Mouse (Mus musculus) ovary, adult 18-20 months (tissue): Measurements from ENCODE around the gene Hoxc5.

Source experiments
- DNase-seq: peaks from one replicate; pipeline ENCODE4 v3.0.0; 2022; ENCODE audit warnings: low spot score, mixed read lengths

Gene Hoxc5

DNA sequence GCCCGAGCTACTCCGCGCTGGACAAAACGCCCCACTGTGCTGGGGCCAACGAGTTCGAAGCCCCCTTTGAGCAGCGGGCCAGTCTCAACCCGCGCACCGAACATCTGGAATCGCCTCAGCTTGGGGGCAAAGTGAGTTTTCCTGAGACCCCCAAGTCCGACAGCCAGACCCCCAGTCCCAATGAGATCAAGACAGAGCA is at the start of gene Hoxc5:
TSS of gene Hoxc5 (plus strand) at position 132 of the 199 bp plus-strand sequence.
- DNase-seq = no peak

DNA sequence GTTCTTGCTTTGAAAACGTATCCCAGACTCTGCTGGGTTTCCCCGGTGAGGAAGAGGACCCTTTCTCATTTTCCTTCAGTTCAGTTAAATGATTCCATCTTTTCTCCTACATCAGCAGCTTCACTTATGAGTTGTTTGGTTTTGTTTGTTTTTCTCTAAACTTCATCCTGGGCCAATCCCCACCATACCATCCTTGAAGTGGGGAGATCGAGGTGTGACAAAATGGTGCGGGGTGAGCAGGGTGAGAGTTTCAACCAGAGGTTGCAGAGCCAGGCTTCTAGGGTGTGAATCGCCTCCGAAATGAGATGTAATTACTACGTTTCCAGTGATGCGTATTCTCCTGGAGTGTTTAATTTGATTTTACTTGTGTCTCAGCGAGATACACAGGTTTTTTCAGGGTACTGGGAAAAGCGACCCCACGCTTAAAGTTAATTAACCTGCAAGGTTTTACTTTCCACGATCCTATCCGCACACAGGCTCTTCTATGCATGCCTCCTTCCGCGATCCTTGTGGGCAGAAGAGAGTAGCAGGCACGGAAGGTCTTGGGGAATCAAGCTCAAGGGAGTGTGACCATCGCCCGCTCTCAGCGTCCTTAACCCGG is 49.2 kb upstream of the Hoxc5 start:
- no peak for DNase-seq

DNA sequence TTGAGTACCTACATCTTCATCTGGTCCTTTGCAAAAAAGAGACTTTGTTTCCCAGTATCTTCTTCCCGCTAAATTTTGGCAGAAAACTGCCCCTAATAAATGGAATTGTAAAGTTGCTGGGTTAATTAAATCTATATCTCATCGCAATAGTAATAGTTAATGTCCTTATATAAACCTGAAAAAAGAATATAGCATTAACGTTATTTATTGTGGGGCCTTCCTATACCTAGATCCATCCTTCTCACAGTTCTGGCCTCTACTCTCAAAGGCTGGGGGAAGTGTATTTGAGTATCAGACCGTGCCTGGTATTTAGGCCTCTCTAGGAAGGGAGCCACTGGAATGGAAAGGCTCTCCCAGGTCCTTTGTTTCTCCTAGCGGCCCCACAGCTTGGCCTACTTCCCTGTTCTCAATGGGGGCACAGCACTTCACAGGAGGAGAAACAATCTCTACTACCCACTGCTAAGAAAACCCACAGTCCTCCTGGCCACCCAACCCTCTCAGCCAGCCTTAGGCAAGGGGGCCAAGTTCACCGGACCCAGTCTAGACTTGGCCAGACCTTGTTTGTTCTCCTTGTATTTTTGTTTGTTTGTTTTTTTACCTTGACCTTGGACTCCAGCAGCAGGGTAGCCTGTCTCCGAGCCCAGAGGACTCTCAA is 48.5 kb upstream of the Hoxc5 start:
- no peak for DNase-seq

DNA sequence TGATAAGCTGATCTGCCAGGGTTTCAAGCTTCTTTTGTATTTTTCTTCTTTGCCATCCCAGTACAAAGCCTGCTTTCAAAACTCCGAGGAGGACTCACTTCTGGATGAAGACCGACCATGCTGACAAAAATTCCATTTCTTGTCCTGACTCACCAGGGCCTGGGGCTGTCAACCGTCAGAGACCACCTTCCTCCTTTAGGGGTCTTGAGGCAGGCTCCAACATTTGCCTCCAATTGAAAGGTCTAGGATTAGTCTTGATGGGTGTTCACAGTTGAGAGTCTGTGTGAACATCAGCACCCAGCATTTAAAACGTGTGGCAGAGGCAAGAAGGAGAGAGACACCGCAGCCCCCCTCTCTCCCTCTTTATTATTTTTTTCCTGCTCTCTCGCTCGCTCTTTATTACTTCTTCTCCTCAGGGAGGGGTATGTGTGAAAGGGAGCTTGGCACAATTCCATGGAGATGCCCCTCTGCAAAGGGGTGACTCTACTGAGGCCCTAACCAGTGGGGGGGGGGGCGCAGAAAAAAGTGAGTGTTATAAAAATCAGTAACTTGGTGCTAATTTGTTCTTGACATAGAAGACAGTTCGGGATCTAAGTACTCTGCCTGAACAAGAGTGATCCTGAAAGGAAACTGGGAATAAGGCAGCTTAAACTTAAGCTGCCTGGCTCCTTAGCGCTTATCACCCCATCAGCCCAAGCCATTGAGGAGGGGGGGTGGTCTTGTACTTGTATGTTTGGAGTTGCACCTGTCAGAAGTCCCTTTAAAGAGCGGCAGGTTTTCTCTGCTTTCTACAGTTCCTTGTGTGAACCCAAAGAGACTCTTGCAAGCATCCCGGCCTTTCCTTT is 47.7 kb upstream of the Hoxc5 start:
- DNase-seq = no peak

DNA sequence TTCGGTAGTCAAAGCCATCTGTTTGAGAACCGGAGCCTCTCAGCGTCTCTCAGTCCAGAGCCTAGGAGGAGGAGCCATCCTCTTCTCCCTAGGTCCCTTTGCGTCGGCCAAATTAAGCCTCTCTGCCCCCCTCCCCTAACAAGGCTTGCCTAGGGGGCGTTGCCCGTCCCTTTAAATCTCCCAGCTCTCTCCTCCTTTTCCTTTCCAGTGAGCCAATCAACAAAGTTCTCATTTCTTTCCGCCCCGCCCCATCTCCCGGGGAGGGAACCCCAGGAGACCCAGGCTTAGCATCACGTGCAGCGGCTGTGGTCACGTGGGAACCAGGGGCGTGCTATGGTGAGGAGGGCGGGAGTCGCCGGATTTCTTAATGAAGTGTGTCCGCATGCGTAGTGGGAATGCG is 46.6 kb upstream of the Hoxc5 start:
- peak; percentile 18 for DNase-seq

DNA sequence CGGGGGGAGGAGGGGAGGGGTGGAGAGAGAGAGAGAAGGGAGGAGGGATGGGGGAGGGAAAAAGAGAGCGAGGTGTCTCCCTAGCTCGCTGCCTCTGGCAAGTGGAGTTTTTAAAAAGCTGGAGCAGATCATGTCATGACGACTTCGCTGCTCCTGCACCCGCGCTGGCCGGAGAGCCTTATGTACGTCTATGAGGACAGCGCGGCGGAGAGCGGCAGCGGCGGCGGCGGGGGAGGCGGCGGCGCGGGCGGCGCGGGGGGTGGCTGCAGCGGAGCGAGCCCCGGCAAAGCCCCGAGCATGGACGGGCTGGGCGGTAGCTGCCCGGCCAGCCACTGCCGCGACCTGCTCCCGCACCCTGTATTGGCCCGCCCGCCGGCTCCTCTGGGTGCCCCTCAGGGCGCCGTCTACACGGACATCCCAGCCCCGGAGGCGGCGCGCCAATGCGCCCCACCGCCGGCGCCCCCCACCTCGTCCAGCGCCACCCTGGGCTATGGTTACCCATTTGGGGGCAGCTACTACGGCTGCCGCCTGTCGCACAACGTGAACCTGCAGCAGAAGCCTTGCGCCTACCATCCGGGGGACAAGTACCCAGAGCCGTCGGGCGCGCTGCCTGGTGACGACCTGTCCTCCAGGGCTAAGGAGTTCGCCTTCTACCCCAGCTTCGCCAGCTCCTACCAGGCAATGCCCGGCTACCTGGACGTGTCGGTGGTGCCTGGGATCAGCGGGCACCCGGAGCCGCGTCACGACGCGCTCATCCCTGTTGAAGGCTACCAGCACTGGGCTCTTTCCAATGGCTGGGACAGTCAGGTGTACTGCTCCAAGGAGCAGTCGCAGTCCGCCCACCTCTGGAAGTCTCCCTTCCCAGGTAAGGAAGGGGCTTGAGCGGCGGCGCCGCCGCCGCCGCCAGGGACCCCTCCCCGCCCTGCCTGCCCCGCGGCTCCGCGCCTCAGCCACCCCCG is 45.9 kb upstream of the Hoxc5 start, which contains the start of gene Hoxc13:
TSS of gene Hoxc13 (plus strand) at position 51 of the 959 bp plus-strand sequence.
- DNase-seq = no peak

DNA sequence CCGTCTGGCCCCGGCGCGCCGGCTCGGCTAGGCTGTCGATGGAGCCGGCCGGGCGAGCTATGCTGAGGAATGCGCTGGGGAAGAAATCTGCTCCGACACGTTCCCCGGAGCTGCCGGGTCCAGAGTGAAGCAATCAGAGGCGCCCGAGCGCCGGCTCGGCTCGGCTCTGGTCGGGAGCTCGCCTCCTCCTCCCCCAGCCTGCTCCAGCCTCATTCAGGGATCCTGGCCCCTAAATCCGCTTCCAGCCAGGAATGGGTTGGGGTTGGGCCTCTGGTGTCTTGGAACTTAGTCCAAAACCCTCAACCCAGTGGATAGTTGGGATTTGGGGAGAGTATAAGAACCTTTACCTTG is 45.3 kb upstream of the Hoxc5 start:
- DNase-seq = no peak

DNA sequence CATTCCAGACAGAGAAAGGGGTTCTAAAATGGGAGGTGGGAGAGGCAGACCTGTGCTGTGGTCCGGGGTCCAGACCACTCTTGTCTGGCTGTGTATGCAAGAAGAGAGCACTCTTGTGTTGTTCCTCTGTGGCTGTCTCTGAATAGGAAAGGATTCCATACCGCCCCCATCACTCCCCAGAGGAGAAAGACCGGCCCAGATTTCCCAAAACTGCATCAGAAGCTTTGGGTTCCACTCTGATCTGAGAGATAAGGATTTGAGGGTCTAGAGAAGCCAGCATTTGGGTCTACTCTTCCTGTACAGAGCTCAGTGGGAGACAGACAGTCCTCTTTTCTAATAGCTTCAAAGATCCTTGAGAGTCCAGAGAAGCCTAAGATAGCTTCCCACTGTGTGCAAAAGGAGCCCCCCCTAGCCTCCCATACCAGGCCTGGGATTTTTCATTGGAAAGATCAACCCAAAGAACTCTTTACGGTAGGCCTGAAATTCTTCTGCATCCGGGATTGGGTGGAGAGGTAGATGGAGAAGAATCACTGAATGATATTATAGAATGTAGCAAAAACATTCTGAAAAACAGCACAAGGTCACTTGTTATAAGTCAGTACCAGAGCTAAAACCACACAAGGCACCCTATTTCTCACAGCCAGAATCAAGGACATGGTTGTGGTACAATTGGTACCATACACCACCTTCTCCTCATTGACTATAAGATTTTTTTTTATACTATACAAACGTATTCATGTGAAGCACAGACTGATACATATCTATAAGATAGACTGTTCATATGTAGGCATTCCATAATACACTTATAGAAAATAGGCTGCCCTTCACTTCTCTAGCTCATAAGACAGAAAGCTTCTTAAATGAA is 44.4 kb upstream of the Hoxc5 start:
- no peak for DNase-seq

DNA sequence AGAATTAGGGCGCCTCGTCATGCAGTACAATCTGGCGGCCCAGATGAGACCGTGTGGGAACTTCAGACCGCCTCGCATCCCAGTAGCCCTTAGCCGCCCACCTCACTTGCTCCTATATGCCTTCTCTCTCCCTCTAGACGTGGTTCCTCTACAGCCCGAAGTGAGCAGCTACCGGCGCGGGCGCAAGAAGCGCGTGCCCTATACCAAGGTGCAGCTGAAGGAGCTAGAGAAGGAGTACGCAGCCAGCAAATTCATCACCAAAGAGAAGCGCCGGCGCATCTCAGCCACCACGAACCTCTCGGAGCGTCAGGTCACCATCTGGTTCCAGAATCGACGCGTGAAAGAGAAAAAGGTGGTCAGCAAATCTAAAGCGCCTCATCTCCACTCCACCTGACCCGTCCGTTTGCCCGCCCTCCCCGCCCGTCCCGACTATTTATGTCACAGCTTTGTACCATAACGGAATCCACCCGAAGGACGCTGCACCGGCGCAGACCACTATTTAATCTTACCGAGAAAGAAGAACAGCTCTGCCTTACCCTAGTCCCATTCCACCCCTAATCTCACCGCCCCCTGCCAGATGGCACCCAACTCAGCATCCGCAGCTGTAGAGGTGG is 40.1 kb upstream of the Hoxc5 start:
- no peak for DNase-seq

DNA sequence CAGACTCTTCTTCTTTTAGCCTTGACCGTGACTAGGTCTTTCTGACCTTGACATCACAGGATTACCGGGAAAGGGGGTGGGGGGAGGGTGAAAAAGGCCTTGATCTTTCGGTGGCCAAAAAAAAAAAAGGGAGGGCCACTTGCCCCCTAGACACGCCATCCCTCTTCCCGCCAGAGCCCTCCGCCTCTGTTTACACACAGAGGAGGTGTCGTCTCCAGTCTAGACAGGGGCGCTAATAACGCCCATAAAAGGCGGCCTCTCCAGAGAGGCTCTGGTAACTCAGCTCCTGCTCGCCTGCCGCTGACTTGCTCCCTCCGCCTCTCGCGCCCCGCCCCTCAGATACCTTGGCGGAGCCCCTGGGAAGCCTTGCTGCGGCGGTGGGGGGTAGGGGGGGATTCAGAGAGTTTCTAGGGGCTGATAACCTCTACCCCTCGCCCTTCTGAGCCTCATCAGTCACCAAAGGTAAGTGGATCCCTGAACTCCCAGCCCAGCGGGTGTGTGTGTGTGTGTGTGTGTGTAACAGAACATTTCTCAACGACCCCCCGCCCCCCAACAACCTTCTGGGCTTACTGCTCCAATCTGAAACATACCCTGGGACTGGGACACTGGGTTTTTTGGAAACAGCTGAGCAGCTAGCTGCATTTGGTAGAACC is 35.4 kb upstream of the Hoxc5 start:
- no peak for DNase-seq

DNA sequence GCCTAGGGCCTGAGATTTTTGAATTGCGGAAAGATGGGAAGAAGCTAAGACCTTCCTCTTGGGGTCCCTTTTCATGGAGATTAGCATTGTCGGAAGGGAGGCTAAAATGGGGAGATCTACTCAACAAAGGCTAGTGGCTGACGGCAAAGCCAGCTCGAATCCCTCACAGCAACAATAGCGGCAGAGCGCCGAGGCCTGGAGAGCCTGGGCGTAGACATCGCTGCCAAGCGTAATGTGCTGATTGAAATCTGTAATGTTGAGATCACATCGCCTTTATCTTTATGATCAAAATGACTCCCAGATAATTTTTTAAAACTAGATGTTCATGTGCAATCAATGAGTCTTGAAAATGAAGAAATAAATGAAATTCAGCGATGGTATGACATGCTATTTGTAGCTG is 32.8 kb upstream of the Hoxc5 start:
- DNase-seq = no peak

DNA sequence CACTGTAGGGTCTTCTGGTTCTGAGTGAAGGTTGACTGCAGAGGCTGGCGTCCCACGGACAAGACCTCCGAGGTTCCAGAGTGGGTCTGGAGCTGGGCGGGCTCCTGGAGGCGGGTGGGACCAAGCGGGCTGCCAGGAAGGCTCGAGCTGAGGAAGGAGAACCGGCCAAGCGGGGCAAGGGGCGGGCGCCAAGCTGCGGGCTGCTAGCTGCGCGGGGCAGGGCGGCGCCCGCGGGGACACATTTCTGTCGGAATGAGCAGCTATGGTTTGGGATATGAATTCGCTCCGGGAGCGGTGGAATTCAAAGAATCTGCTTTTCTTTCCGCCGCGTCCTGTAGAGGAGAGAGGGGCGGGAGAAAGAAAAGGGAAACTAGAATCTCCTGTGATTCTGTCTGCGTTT is 32.3 kb upstream of the Hoxc5 start:
- DNase-seq = no peak

DNA sequence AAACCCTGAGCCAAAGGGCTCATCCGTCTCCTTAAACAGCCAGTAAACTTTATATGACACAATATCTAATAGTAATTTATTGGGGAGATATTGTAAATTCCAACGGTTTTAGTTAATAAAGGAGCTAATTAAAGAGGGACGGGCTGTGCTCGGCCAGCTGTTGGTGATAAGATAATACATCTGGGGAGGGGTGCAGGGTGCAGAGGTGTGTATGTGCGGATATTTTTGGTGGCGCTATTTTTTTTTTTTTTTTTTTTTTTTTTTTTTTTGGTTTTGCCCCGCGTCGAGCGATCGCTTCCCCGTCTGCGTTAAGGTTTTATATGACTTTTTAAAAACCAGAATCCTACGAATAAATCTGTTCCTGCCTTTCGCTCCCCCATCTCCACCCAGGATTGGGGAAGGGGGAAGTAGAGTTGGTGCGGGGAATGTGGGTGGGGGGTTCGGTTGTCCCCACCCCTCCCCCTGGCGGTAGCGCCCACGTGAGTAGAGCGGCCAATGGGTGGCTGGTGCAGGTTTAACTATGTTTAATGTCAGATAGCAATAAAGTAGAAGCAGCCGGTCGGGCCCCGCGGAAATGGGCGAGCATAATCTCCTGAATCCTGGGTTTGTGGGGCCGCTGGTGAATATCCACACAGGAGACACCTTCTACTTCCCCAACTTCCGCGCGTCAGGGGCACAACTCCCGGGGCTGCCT is 30.8 kb upstream of the Hoxc5 start, which contains the start of gene Hoxc12:
TSS of gene Hoxc12 (plus strand) at position 479 of the 694 bp plus-strand sequence.
- no peak for DNase-seq

DNA sequence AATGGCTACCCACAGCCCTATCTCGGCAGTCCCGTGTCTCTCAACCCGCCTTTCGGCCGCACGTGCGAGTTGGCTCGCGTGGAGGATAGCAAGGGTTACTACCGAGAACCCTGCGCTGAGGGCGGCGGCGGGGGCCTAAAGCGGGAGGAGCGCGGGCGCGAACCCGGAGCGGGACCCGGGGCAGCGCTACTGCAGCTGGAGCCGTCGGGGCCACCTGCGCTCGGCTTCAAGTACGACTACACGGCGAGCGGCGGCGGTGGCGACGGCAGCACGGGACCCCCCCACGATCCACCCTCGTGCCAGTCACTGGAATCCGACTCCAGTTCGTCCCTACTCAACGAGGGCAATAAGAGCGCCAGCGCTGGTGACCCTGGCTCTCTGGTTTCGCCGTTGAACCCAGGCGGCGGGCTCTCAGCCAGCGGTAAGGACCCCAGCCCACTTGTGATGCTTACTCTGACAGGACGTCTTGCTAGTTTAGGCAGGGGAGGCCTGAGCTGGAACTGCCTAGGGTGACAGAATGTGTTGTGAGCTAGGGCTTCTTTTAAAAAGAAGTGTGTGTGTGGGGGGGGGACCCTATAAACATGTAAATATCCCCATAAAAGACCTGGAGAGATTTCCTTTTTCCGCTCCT is 30.1 kb upstream of the Hoxc5 start:
- DNase-seq = no peak

DNA sequence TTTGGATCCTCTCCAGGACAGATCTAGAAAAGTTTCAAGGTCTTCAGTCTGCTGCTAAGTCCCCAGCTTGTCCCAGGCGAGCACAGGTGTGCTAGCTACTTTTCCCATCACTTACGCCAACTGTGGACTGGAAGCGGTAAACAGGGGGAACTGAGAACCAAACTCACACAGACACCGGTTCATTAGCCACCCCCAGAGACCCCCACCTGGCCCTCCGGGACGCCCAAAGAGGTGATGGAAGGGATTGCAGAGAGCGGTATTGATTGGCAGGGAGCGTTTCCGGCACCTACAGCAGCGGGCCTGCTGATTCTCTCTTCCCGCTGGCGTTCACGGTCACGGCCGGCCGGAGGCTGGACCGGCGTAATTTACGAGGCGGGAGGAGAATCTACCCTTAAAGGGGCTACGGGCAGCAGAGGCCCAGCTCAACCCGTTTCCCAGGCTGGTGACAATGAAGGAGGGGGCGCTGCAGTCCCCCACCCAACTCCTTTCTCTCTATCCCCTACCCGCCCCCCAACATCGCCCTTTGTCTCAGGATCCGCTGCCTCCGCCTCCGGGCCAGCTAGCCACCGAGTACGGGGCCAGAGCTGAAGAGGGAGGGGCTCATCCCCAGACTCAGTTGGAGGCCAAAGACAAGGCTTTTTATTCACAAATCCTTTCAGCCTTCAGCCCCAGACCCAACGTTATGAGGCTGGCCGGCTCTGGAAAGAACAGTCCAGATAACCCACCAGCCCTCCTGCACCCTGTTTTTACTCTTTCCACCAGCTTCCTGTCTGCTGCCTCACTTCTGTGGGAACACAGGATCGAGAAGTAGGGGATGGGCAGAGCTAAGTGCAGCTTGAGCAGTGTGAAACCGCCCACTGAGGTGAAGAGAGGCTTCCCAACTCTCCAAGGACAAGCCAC is 27.7 kb upstream of the Hoxc5 start:
- DNase-seq = no peak

DNA sequence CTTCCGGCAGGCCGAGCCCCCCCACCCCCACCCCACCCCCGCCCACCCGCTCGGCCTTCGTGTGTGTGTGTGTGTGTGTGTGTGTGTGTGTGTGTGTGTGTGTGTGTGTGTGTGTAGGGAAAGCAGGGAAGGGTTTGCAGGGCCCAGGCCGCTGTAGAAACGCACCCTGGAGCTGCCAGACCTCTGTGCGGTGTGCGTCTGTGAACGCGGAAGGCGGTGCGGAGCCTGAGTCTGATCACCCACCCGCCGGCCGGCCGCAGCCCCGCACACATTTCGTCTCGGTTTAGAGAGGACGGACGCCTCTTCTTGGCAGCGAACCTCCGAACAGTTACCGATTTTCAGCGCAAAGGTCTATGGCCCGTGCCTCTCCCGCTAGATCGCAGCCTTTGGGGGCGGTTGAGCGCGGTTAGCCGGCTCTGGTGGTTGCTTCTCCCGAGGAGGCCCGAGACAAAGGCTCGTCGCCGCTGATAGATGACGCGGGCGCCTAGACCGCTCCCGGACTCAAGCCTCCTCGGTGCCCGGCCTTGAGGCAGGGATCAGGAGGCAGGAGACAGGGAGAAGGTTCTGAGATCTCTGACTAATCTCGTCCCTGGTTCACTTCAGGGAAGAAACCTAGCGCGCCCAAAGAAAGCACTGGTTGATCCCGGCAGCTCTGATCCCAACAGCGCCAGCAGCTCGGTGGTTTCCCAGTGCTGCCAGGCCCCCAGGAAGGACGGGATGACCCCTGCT is 24.3 kb upstream of the Hoxc5 start:
- no peak for DNase-seq

DNA sequence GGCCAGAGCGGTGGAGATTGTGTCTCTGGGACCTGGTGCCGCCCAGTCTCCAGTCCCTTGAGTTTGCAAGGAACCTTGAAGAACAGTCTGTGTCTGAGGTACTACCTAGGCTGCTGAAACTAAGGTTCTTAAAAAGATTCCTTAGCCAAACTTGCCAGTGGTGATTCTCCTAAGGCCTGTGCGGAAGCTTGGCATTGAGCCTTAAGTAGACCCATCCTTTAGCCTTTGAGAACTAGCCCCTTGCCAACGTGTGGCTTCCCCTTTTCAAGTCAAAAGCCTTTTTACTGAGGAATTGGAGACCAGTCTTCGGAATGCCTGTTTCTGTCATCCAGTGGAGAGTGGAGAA is 23.8 kb upstream of the Hoxc5 start:
- DNase-seq = no peak
